Mouse (Mus musculus): ENCODE measurements at regions not wholly inside any gene's neighbourhood (a gene's known extent, or its start where the extent isn't known, plus 50 kb on each side); places are given as distances from the start of the nearest gene placed in this dataset.

GRCm38 (mm10) chr14:114790946-114791830 is 300.8 kb upstream of the Gpc5 start:
- peak overlapping the region; percentile 47 for H3K4me2 ChIP-seq (ENCODE audit: low read depth, low read length)
- no peak overlapping the region for H3K9ac ChIP-seq (ENCODE audit: low read length)
- ATAC-seq (ENCODE audit: low read depth), result 0 out of 2 replicates have a peak, but pooled peaks have one; percentile 62
- no peaks in the 10 kb centered on the region for H3K36me3 ChIP-seq (ENCODE audit: control insufficient read depth, insufficient read depth, low read length)
- H3K9me3 ChIP-seq (ENCODE audit: control insufficient read depth, low read length), result no peaks in the 10 kb centered on the region
- H3K4me3 ChIP-seq (ENCODE audit: low read length), result 0 out of 2 replicates have a peak overlapping the region, but pooled peaks have one; percentile 18
- no peaks in the 10 kb centered on the region for H3K27me3 ChIP-seq (ENCODE audit: control insufficient read depth, insufficient read depth, low read depth, low read length)
- H3K4me1 ChIP-seq (replicated peaks; ENCODE audit: control insufficient read depth, insufficient read depth, low read length), result no peaks in the 10 kb centered on the region
- H3K27ac ChIP-seq (ENCODE audit: low read length), result no peak overlapping the region
- 24% methylated on average over 13 of the region's 13 CpGs for WGBS

GRCm38 (mm10) chr14:114791831-114792224 is 300.2 kb upstream of the Gpc5 start:
- Histone ChIP-seq H3K4me2 (ENCODE audit: low read depth, low read length) (no peak overlapping the region), H3K36me3 (ENCODE audit: control insufficient read depth, insufficient read depth, low read length) (no peaks in the 10 kb centered on the region), H3K9ac (ENCODE audit: low read length) (no peak overlapping the region), H3K27me3 (ENCODE audit: control insufficient read depth, insufficient read depth, low read depth, low read length) (no peaks in the 10 kb centered on the region), H3K4me1 (replicated peaks; ENCODE audit: control insufficient read depth, insufficient read depth, low read length) (no peaks in the 10 kb centered on the region), H3K27ac (ENCODE audit: low read length) (no peak overlapping the region), H3K4me3 (ENCODE audit: low read length) (no peak overlapping the region), H3K9me3 (ENCODE audit: control insufficient read depth, low read length) (no peaks in the 10 kb centered on the region)
- ATAC-seq (ENCODE audit: low read depth), result no peak
- 62% methylated on average over 4 of the region's 4 CpGs for WGBS

GRCm38 (mm10) chr14:114804643-114805042 is 287.4 kb upstream of the Gpc5 start:
- 60% methylated on average over 11 of the region's 11 CpGs for WGBS
- H3K9me3 ChIP-seq (ENCODE audit: control insufficient read depth, low read length), result no peaks in the 10 kb centered on the region
- H3K4me3 ChIP-seq (ENCODE audit: low read length), result no peak overlapping the region
- peak; percentile 52; the same call in 1 of the 2 replicates for ATAC-seq (ENCODE audit: low read depth)
- no peaks in the 10 kb centered on the region for H3K27me3 ChIP-seq (ENCODE audit: control insufficient read depth, insufficient read depth, low read depth, low read length)
- no peak overlapping the region for H3K9ac ChIP-seq (ENCODE audit: low read length)
- no peaks in the 10 kb centered on the region for H3K36me3 ChIP-seq (ENCODE audit: control insufficient read depth, insufficient read depth, low read length)
- no peak overlapping the region for H3K4me2 ChIP-seq (ENCODE audit: low read depth, low read length)
- H3K4me1 ChIP-seq (replicated peaks; ENCODE audit: control insufficient read depth, insufficient read depth, low read length), result no peaks in the 10 kb centered on the region
- H3K27ac ChIP-seq (ENCODE audit: low read length), result no peak overlapping the region

- no peak for ATAC-seq (ENCODE audit: low read depth)
- WGBS, result 64% methylated on average over 2 of the region's 2 CpGs
- Histone ChIP-seq H3K9me3 (ENCODE audit: control insufficient read depth, low read length) (no peaks in the 10 kb centered on the region), H3K9ac (ENCODE audit: low read length) (no peak overlapping the region), H3K27ac (ENCODE audit: low read length) (no peak overlapping the region), H3K4me3 (ENCODE audit: low read length) (no peak overlapping the region), H3K27me3 (ENCODE audit: control insufficient read depth, insufficient read depth, low read depth, low read length) (no peaks in the 10 kb centered on the region), H3K4me1 (replicated peaks; ENCODE audit: control insufficient read depth, insufficient read depth, low read length) (no peaks in the 10 kb centered on the region), H3K4me2 (ENCODE audit: low read depth, low read length) (no peak overlapping the region), H3K36me3 (ENCODE audit: control insufficient read depth, insufficient read depth, low read length) (no peaks in the 10 kb centered on the region)
These were observed 283.4 kb upstream of the Gpc5 start for GRCm38 (mm10) chr14:114808621-114809020.

GRCm38 (mm10) chr14:114820677-114821076 is 271.3 kb upstream of the Gpc5 start:
- Histone ChIP-seq H3K27ac (ENCODE audit: low read length) (no peak overlapping the region), H3K27me3 (ENCODE audit: control insufficient read depth, insufficient read depth, low read depth, low read length) (no peaks in the 10 kb centered on the region), H3K4me2 (ENCODE audit: low read depth, low read length) (no peak overlapping the region), H3K36me3 (ENCODE audit: control insufficient read depth, insufficient read depth, low read length) (no peaks in the 10 kb centered on the region), H3K4me1 (replicated peaks; ENCODE audit: control insufficient read depth, insufficient read depth, low read length) (no peaks in the 10 kb centered on the region), H3K9me3 (ENCODE audit: control insufficient read depth, low read length) (no peaks in the 10 kb centered on the region), H3K9ac (ENCODE audit: low read length) (no peak overlapping the region), H3K4me3 (ENCODE audit: low read length) (no peak overlapping the region)
- no peak for ATAC-seq (ENCODE audit: low read depth)
- WGBS, result 33% methylated on average over 1 of the region's 1 CpGs

- no peak overlapping the region for H3K4me3 ChIP-seq (ENCODE audit: low read length)
These were observed 270.9 kb upstream of the Gpc5 start for GRCm38 (mm10) chr14:114821098-114821594.

GRCm38 (mm10) chr14:114821672-114822071 is 270.3 kb upstream of the Gpc5 start:
- 77% methylated on average over 5 of the region's 5 CpGs for WGBS
- Histone ChIP-seq H3K27me3 (ENCODE audit: control insufficient read depth, insufficient read depth, low read depth, low read length) (no peaks in the 10 kb centered on the region), H3K4me2 (ENCODE audit: low read depth, low read length) (no peak overlapping the region), H3K4me3 (ENCODE audit: low read length) (no peak overlapping the region), H3K27ac (ENCODE audit: low read length) (no peak overlapping the region), H3K36me3 (ENCODE audit: control insufficient read depth, insufficient read depth, low read length) (no peaks in the 10 kb centered on the region), H3K4me1 (replicated peaks; ENCODE audit: control insufficient read depth, insufficient read depth, low read length) (no peaks in the 10 kb centered on the region), H3K9me3 (ENCODE audit: control insufficient read depth, low read length) (no peaks in the 10 kb centered on the region), H3K9ac (ENCODE audit: low read length) (no peak overlapping the region)
- no peak for ATAC-seq (ENCODE audit: low read depth)

More at GRCm38 (mm10) chr14:114821098-114821594, 270.9 kb upstream of the Gpc5 start:
- Histone ChIP-seq H3K36me3 (ENCODE audit: control insufficient read depth, insufficient read depth, low read length) (no peaks in the 10 kb centered on the region), H3K27me3 (ENCODE audit: control insufficient read depth, insufficient read depth, low read depth, low read length) (no peaks in the 10 kb centered on the region), H3K4me2 (ENCODE audit: low read depth, low read length) (no peak overlapping the region), H3K9me3 (ENCODE audit: control insufficient read depth, low read length) (no peaks in the 10 kb centered on the region), H3K9ac (ENCODE audit: low read length) (no peak overlapping the region), H3K27ac (ENCODE audit: low read length) (no peak overlapping the region), H3K4me1 (replicated peaks; ENCODE audit: control insufficient read depth, insufficient read depth, low read length) (no peaks in the 10 kb centered on the region)
- 11% methylated on average over 2 of the region's 2 CpGs for WGBS
- no peak for ATAC-seq (ENCODE audit: low read depth)

- no peak for ATAC-seq (ENCODE audit: low read depth)
- no peaks in the 10 kb centered on the region for H3K27me3 ChIP-seq (ENCODE audit: control insufficient read depth, insufficient read depth, low read depth, low read length)
- H3K27ac ChIP-seq (ENCODE audit: low read length), result no peak overlapping the region
- no peaks in the 10 kb centered on the region for H3K36me3 ChIP-seq (ENCODE audit: control insufficient read depth, insufficient read depth, low read length)
- peaks cover 4% of the 10 kb centered on the region for H3K4me1 ChIP-seq (replicated peaks; ENCODE audit: control insufficient read depth, insufficient read depth, low read length)
- H3K9ac ChIP-seq (ENCODE audit: low read length), result no peak overlapping the region
- no peak overlapping the region for H3K4me3 ChIP-seq (ENCODE audit: low read length)
- H3K4me2 ChIP-seq (ENCODE audit: low read depth, low read length), result no peak overlapping the region
- WGBS, result 29% methylated on average over 10 of the region's 10 CpGs
- H3K9me3 ChIP-seq (ENCODE audit: control insufficient read depth, low read length), result no peaks in the 10 kb centered on the region
These were observed 265.2 kb upstream of the Gpc5 start for GRCm38 (mm10) chr14:114826662-114827321.

- Histone ChIP-seq H3K4me3 (ENCODE audit: low read length) (no peak overlapping the region), H3K4me2 (ENCODE audit: low read depth, low read length) (no peak overlapping the region), H3K4me1 (replicated peaks; ENCODE audit: control insufficient read depth, insufficient read depth, low read length) (peaks cover 4% of the 10 kb centered on the region), H3K27ac (ENCODE audit: low read length) (0 out of 2 replicates have a peak overlapping the region, but pooled peaks have one; percentile 4), H3K36me3 (ENCODE audit: control insufficient read depth, insufficient read depth, low read length) (no peaks in the 10 kb centered on the region), H3K9ac (ENCODE audit: low read length) (no peak overlapping the region), H3K9me3 (ENCODE audit: control insufficient read depth, low read length) (no peaks in the 10 kb centered on the region), H3K27me3 (ENCODE audit: control insufficient read depth, insufficient read depth, low read depth, low read length) (no peaks in the 10 kb centered on the region)
- 11% methylated on average over 2 of the region's 2 CpGs for whole genome bisulfite sequencing
- ATAC-seq (ENCODE audit: low read depth), result no peak
These were observed 262.7 kb upstream of the Gpc5 start for GRCm38 (mm10) chr14:114829310-114829709.
